In genomic region chr15:103242885-103243284, GRCm38 (mm10) we compare ENCODE assay signal across 9 mouse cellular contexts. TPM values are rescaled to one million over a fixed set of nuclear protein-coding genes. Genes with fewer than 3 reads are reported as not detected.
DNase-seq lines count a peak whose midpoint lies in the region; ATAC-seq and TF ChIP-seq lines count a peak whose summit lies in the region.
"Had no signal": no experiment of that assay in that cellular context is flagged by ENCODE, and none has a peak within 500 bp of the region (broad histone marks: within the 10 kb centered on the region; RNA-seq: fewer than 3 reads in every experiment).

No protein-coding gene starts in this region.

- DNase-seq in heart, postnatal 25 days (ENCODE audit: low spot score), result no peak
- no peak for DNase-seq in liver, embryonic 14.5 days (ENCODE audit: low read depth in 3 of 3, low spot score in 3 of 3)
- DNase-seq in urinary bladder, postnatal 36 days (ENCODE audit: low spot score in 2 of 2), result no peak
- no peak for DNase-seq in lung, postnatal 14 days
- no peak for DNase-seq in spleen, postnatal 36 days (ENCODE audit: low spot score in 2 of 2)
- DNase-seq: cerebellum, adult 9-11 months had no signal

- peaks cover 33% of the 10 kb centered on the region for H3K36me3 ChIP-seq in heart, embryonic 11.5 days (ENCODE audit: control insufficient read depth, insufficient read depth, low read length)
- peaks cover 65% of the 10 kb centered on the region for H3K36me3 ChIP-seq in ES-Bruce4 (ENCODE audit: control insufficient read depth, insufficient read depth, low read length, poor library complexity, severe bottlenecking)
- peaks cover 39% of the 10 kb centered on the region for H3K36me3 ChIP-seq in forebrain, embryonic 16.5 days (ENCODE audit: control insufficient read depth, insufficient read depth)
- H3K36me3 ChIP-seq in liver, embryonic 14.5 days (replicated peaks; ENCODE audit: control insufficient read depth, insufficient read depth, low read depth), result peaks cover 66% of the 10 kb centered on the region

- 70% methylated on average over 8 of the region's 8 CpGs for WGBS in heart, embryonic 11.5 days (ENCODE audit: insufficient replicate concordance)
- WGBS in forebrain, embryonic 16.5 days, result 65% methylated on average over 8 of the region's 8 CpGs
- 33% methylated on average over 8 of the region's 8 CpGs for WGBS in liver, embryonic 14.5 days (ENCODE audit: insufficient replicate concordance)

- H3K27ac ChIP-seq in heart, embryonic 11.5 days (ENCODE audit: low read depth, low read length), result no peak overlapping the region; the same call in 1 of the 2 replicates
- peak overlapping the region; percentile 52; the same call in 1 of the 2 replicates for H3K27ac ChIP-seq in ES-Bruce4 (ENCODE audit: insufficient read depth, low read length)
- H3K27ac ChIP-seq in forebrain, embryonic 16.5 days (ENCODE audit: low read length), result no peak overlapping the region
- H3K27ac ChIP-seq in liver, embryonic 14.5 days, result peak overlapping the region; percentile 40

- H3K4me1 ChIP-seq in heart, embryonic 11.5 days (ENCODE audit: control insufficient read depth, insufficient read depth, low read length), result peaks cover 27% of the 10 kb centered on the region
- no peaks in the 10 kb centered on the region for H3K4me1 ChIP-seq in ES-Bruce4 (ENCODE audit: control insufficient read depth, insufficient read depth, low read length)
- peaks cover 35% of the 10 kb centered on the region for H3K4me1 ChIP-seq in forebrain, embryonic 16.5 days (replicated peaks; ENCODE audit: control insufficient read depth, insufficient read depth, low read length)
- peaks cover 11 to 18% of the 10 kb centered on the region in 2 experiments for H3K4me1 ChIP-seq in liver, embryonic 14.5 days (replicated peaks; ENCODE audit: control insufficient read depth in 2 of 2, insufficient read depth in 2 of 2, low read length in 1 of 2)

- H3K4me3 ChIP-seq in heart, embryonic 11.5 days (ENCODE audit: low read depth, low read length), result peak overlapping the region; percentile 88
- H3K4me3 ChIP-seq in ES-Bruce4 (ENCODE audit: low read depth, low read length), result peak overlapping the region; percentile 61
- H3K4me3 ChIP-seq in forebrain, embryonic 16.5 days (replicated peaks; ENCODE audit: low read length), result peak overlapping the region; percentile 72
- H3K4me3 ChIP-seq in liver, embryonic 14.5 days (ENCODE audit: insufficient read depth in 1 of 2, low read depth in 2 of 2, low read length in 2 of 2), result peak overlapping the region; percentile 82 to 95

- no peak for TF ChIP-seq POLR2A in ES-Bruce4 (IDR thresholded peaks at IDR 0.05; ENCODE audit: insufficient read depth, low read length)

- ATAC-seq in heart, embryonic 11.5 days (replicated peaks; ENCODE audit: insufficient number of reproducible peaks, low FRiP score, low TSS enrichment), result no peak
- no peak for ATAC-seq in forebrain, embryonic 16.5 days
- ATAC-seq in liver, embryonic 14.5 days (ENCODE audit: insufficient read depth), result no peak

- H3K9ac ChIP-seq in heart, embryonic 11.5 days (ENCODE audit: low read depth, low read length), result peak overlapping the region; percentile 98
- H3K9ac ChIP-seq in ES-Bruce4 (ENCODE audit: low read depth, poor library complexity, severe bottlenecking), result peak overlapping the region; percentile 92
- no peak overlapping the region for H3K9ac ChIP-seq in forebrain, embryonic 16.5 days (replicated peaks; ENCODE audit: low read depth, low read length)
- H3K9ac ChIP-seq in liver, embryonic 14.5 days (replicated peaks), result peak overlapping the region; percentile 88

- no peak for TF ChIP-seq EP300 in ES-Bruce4 (IDR thresholded peaks at IDR 0.05; ENCODE audit: insufficient read depth, low read depth, low read length)
- no peak for TF ChIP-seq EP300 in liver, embryonic 14.5 days (IDR thresholded peaks at IDR 0.05; ENCODE audit: low read depth)

- peak overlapping the region; percentile 75 for H3K4me2 ChIP-seq in heart, embryonic 11.5 days
- peak overlapping the region; percentile 81 for H3K4me2 ChIP-seq in forebrain, embryonic 16.5 days (ENCODE audit: low read length)
- peak overlapping the region; percentile 71 for H3K4me2 ChIP-seq in liver, embryonic 14.5 days (ENCODE audit: low read depth)

- intact Hi-C loops in heart, postnatal 25 days (cut with DNase I), result no loop called here

- H3K27me3 ChIP-seq in heart, embryonic 11.5 days (ENCODE audit: control insufficient read depth, insufficient read depth, low read length), result no peaks in the 10 kb centered on the region
- H3K27me3 ChIP-seq in ES-Bruce4 (ENCODE audit: control insufficient read depth, insufficient read depth, low read length, poor library complexity, severe bottlenecking), result no peaks in the 10 kb centered on the region
- H3K27me3 ChIP-seq in forebrain, embryonic 16.5 days (replicated peaks; ENCODE audit: control insufficient read depth, insufficient read depth, low read length), result no peaks in the 10 kb centered on the region
- no peaks in the 10 kb centered on the region for H3K27me3 ChIP-seq in liver, embryonic 14.5 days (ENCODE audit: control insufficient read depth, insufficient read depth, low read length)

- no peak for TF ChIP-seq CTCF in ES-Bruce4 (IDR thresholded peaks at IDR 0.05; ENCODE audit: low read depth, low read length)
- no peak for TF ChIP-seq CTCF in liver, embryonic 14.5 days (IDR thresholded peaks at IDR 0.05; ENCODE audit: low read depth)

- H3K9me3 ChIP-seq in heart, embryonic 11.5 days (replicated peaks; ENCODE audit: control insufficient read depth, low read length), result no peaks in the 10 kb centered on the region
- no peaks in the 10 kb centered on the region for H3K9me3 ChIP-seq in ES-Bruce4 (replicated peaks; ENCODE audit: control insufficient read depth, insufficient read depth, low read length, poor library complexity, severe bottlenecking)
- H3K9me3 ChIP-seq in forebrain, embryonic 16.5 days (ENCODE audit: control insufficient read depth, low read length), result no peaks in the 10 kb centered on the region
- H3K9me3 ChIP-seq in liver, embryonic 14.5 days (ENCODE audit: control insufficient read depth, low read length), result no peaks in the 10 kb centered on the region

RNA-seq across cellular contexts. Expression of gene Hnrnpa1, which starts 2.7 kb away (rescaled TPM):
- 572 and 590 TPM in 2 replicates for polyA plus RNA-seq in heart, embryonic 11.5 days (2014; fragmentation: Nextera tagmentation; extraction: Ambion mirVana)
- total RNA-seq in heart, postnatal 25 days (2021), result 100 to 1,000 TPM; 133 to 153 TPM
- 1,629 and 1,787 TPM in 2 replicates for polyA plus RNA-seq in ES-Bruce4 (2011; ENCODE audit: insufficient read depth, insufficient read length, low read depth, missing spikeins)
- polyA plus RNA-seq in forebrain, embryonic 16.5 days (2015; fragmentation: Nextera tagmentation; extraction: Ambion mirVana), result 935 and 1,030 TPM in 2 replicates
- 329 and 510 TPM in 2 replicates for polyA plus RNA-seq in liver, embryonic 14.5 days (2012; rRNA removed)
- polyA plus RNA-seq in liver, embryonic 14.5 days (2014; fragmentation: Nextera tagmentation; extraction: Ambion mirVana), result 240 and 270 TPM in 2 replicates

RNA-seq across cellular contexts. Expression of gene Cbx5, which starts 3.3 kb away (rescaled TPM):
- polyA plus RNA-seq in heart, embryonic 11.5 days (2014; fragmentation: Nextera tagmentation; extraction: Ambion mirVana), result 139 and 146 TPM in 2 replicates
- total RNA-seq in heart, postnatal 25 days (2021), result 10 to 100 TPM; 55.9 to 63.9 TPM
- 317 and 328 TPM in 2 replicates for polyA plus RNA-seq in ES-Bruce4 (2011; ENCODE audit: insufficient read depth, insufficient read length, low read depth, missing spikeins)
- 132 and 139 TPM in 2 replicates for polyA plus RNA-seq in forebrain, embryonic 16.5 days (2015; fragmentation: Nextera tagmentation; extraction: Ambion mirVana)
- 27.8 and 32.4 TPM in 2 replicates for polyA plus RNA-seq in liver, embryonic 14.5 days (2012; rRNA removed)
- polyA plus RNA-seq in liver, embryonic 14.5 days (2014; fragmentation: Nextera tagmentation; extraction: Ambion mirVana), result 54.4 and 57.1 TPM in 2 replicates

RNA-seq across cellular contexts. Expression of gene Nfe2, which starts 15.3 kb away (rescaled TPM):
- 21.9 and 24.2 TPM in 2 replicates for polyA plus RNA-seq in heart, embryonic 11.5 days (2014; fragmentation: Nextera tagmentation; extraction: Ambion mirVana)
- under 1 TPM; 0.42 to 0.64 TPM for total RNA-seq in heart, postnatal 25 days (2021)
- polyA plus RNA-seq in ES-Bruce4 (2011; ENCODE audit: insufficient read depth, insufficient read length, low read depth, missing spikeins), result not detected in 2 replicates
- polyA plus RNA-seq in forebrain, embryonic 16.5 days (2015; fragmentation: Nextera tagmentation; extraction: Ambion mirVana), result 0.30 and 0.39 TPM in 2 replicates
- polyA plus RNA-seq in liver, embryonic 14.5 days (2012; rRNA removed), result 178 and 222 TPM in 2 replicates
- 175 and 184 TPM in 2 replicates for polyA plus RNA-seq in liver, embryonic 14.5 days (2014; fragmentation: Nextera tagmentation; extraction: Ambion mirVana)

RNA-seq across cellular contexts. Expression of gene Copz1, which starts 29.6 kb away (rescaled TPM):
- 217 and 221 TPM in 2 replicates for polyA plus RNA-seq in heart, embryonic 11.5 days (2014; fragmentation: Nextera tagmentation; extraction: Ambion mirVana)
- 10 to 100 TPM; 51.8 to 53.4 TPM for total RNA-seq in heart, postnatal 25 days (2021)
- 140 and 145 TPM in 2 replicates for polyA plus RNA-seq in ES-Bruce4 (2011; ENCODE audit: insufficient read depth, insufficient read length, low read depth, missing spikeins)
- 221 TPM in 2 replicates for polyA plus RNA-seq in forebrain, embryonic 16.5 days (2015; fragmentation: Nextera tagmentation; extraction: Ambion mirVana)
- 118 and 133 TPM in 2 replicates for polyA plus RNA-seq in liver, embryonic 14.5 days (2012; rRNA removed)
- polyA plus RNA-seq in liver, embryonic 14.5 days (2014; fragmentation: Nextera tagmentation; extraction: Ambion mirVana), result 205 and 219 TPM in 2 replicates

Comparison
In these comparisons a context has a peak if more than half of its experiments do, and no peak if none do; other contexts are left out.
1. H3K27ac ChIP-seq: peak in ES-Bruce4 (single experiment) and liver, embryonic 14.5 days (single experiment); none in heart, embryonic 11.5 days (single experiment) and forebrain, embryonic 16.5 days (single experiment).
2. RNA of gene Nfe2, which starts 15.3 kb away (polyA plus RNA-seq): 175 to 222 TPM in liver, embryonic 14.5 days and 21.9 to 24.2 TPM in heart, embryonic 11.5 days; 0.30 to 0.39 TPM in forebrain, embryonic 16.5 days and not detected in ES-Bruce4; every median in the first group is over 10 times any median in the second.
3. Peak in every context shown above with its lines, with median percentiles within 50 percentile points of each other: H3K4me2 ChIP-seq and H3K4me3 ChIP-seq.